Mouse (Mus musculus): ENCODE results near the gene Stat5a.

The Stat5a gene

DNA sequence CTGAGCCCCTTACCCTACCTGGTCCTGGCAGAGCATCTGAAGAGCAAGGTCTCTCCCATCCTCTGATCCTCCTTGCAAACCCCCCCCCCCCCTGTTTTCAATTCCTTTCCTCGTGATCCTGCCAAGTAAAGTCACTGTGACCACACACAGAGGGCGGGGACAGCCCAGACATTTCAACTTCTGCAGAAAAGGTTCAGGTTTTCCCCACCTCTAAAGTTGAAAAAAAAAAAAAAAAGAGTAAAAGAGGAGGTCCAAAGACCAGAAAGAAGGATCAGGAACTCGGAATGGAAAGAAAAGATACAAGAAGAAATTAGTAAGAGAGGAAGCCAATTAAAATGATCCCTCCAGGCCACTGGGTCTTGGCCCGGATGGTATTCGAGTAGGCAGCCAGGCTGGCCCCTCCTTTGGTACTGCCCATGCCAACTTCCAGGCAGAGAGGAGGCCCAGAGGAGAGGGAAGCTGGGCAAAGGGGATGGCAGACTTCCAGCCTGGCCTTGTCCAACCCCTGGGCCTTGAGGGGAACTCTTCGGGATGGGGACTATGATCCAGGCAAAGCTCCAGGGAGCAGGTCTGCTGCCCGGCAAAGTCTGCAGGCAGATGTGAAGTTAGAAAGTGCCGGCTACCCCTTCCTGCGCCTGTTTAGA, at the start of gene Stat5a:
TSS of gene Stat5a (plus strand) at position 417 of the 644 bp plus-strand sequence.
- DNase-seq (ENCODE audit: low spot score in 2 of 2), result peak in 1 of 2 experiments; percentile 63

GRCm38 (mm10) chr11:100810516-100810915, 48.6 kb upstream of the Stat5a start:
- DNase-seq (ENCODE audit: low spot score in 2 of 2), result no peak

DNA sequence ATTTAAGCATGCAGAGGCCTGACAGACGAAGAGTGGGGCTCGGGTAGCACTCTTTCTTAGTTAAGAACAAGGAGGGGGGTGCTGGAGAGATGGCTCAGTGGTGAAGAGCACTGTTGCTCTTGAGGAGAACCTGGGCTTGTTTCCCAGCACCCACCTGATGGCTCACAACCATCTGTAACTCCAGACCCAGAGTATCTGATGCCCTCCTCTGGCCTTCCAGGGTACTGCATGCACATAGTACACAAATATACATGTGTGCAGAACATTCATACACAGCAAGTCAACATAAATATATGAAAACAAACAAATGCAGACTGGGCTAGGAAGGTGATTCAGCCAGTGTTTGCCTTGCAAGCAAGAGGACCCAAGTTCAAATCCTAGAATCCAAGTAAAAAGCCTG, 48.0 kb upstream of the Stat5a start:
- DNase-seq (ENCODE audit: low spot score in 2 of 2), result no peak

DNA sequence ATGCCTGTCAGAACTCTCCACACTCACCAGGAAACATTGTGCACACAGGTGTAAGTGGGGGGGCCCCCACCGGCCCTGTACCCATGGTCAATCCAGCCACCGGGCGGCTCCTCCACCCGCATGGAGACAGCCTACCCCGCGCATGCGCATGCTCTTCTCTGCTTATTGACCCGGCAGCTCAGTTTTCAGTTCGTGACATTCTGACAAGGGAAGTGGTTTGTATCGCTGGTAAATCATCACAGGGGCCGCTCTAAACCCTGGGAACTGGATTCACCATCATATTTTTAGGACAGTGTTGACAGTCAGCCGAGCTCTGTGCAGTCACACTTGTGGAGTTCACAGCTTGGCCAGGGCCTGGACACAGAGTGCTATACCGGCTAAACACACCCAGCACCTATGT, 44.7 kb upstream of the Stat5a start:
- DNase-seq (ENCODE audit: low spot score in 2 of 2), result no peak

GRCm38 (mm10) chr11:100816342-100816741, 42.8 kb upstream of the Stat5a start:
- peak in 1 of 2 experiments; percentile 6 for DNase-seq (ENCODE audit: low spot score in 2 of 2)

DNA sequence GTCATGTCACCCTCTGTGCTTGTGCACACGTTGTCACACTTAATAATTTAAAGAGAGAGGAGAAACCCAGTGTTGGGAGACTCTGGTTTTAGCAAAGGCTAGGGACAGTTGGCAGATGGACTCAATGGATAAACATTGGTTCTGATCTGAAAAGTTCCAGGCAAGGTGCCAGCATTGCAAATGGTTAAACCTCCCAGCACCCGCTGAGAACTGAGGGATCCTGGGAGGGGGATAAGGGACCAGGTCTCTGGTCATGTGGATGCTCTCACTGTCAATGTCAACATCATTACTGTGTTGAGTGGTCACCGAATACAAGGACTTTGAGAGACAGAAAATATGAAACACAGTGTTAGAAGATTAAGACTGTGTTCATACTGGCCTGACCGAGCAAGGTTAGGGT, 42.4 kb upstream of the Stat5a start:
- DNase-seq (ENCODE audit: low spot score in 2 of 2), result no peak

DNA sequence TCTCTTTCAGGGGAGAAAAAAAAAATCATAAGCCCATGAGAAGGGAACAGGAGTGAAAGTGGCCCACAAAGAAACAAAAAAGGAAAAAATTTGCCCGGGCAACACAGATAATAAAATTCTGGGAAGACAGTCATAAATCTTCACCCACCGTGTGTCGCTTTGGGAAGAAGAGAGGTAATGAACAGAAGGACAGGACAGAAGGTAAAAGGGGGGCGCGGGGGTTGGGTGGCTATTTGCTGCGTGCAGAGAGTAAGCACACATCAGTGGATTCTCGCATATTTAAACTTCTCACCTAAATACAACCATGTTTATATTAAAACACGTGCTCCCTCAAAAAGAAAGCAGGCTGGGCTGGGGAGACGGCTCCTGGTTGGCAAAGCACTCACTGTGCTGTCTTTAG, 41.8 kb upstream of the Stat5a start:
- DNase-seq (ENCODE audit: low spot score in 2 of 2), result peak in 1 of 2 experiments; percentile 21

DNA sequence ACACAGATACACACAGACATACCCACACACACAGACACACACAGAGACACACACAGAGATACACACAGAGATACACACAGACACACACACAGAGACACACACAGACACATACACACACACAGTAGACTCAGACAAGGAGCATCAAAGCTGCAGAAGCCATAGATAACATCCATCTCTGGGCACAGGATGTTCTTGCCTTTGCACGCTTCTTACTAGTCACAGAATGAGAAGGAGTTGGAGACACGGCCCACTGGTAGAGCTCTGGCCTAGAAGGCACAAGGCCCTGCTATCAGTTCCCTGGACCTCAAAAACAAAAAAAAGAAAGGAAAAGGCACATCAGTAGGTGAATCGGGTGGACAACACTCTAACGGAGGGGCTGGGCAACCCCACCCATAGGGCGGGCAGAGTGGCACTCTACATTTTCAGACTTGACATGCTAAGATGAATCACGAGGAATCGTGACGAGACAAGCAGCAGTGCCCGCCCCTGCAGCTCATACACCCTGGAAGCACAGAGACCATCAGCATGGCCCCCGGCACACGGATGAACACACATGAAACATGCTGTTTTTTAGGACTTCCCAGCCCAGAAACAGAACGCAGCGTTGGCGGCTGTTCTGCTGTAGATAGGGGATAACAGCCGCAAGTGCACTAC, 40.7 kb upstream of the Stat5a start:
- DNase-seq (ENCODE audit: low spot score in 2 of 2), result no peak

GRCm38 (mm10) chr11:100819048-100819447, 40.1 kb upstream of the Stat5a start:
- DNase-seq (ENCODE audit: low spot score in 2 of 2), result no peak

- DNase-seq (ENCODE audit: low spot score in 2 of 2), result no peak
These were observed 39.5 kb upstream of the Stat5a start for GRCm38 (mm10) chr11:100819626-100820025.

GRCm38 (mm10) chr11:100820047-100820446, 39.1 kb upstream of the Stat5a start:
- DNase-seq (ENCODE audit: low spot score in 2 of 2), result no peak

DNA sequence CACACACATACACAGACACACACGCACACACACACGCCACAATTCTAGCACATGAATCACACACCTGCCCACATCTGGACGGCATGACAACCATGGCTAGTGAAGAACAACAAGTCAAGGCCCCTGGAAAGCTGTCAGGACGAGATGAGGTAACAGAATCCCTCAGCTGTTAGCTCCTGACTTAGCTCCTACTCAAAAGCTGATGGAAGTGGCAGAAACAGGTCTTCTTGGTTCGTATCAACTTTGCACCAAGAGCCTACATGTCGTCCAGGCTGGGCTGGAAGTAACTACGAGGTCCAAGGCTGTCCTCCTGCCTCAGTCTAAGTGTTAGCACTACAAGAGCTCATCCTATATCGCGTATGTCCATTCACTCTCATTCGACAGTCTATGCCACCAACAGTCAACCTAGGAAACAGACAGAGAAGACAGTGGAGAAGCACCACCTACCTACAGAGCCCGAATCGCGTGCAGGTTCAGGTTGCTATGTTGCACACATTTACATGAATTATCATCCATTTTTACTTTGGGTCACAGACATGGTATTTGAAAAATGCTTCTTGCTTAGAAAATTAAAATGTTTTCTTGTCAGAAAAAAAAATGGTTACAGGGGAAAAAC, 37.4 kb upstream of the Stat5a start:
- DNase-seq (ENCODE audit: low spot score in 2 of 2), result no peak

GRCm38 (mm10) chr11:100822365-100822764, 36.8 kb upstream of the Stat5a start:
- peak in 1 of 2 experiments; percentile 6 for DNase-seq (ENCODE audit: low spot score in 2 of 2)

- DNase-seq (ENCODE audit: low spot score in 2 of 2), result no peak
These were observed 35.4 kb upstream of the Stat5a start for GRCm38 (mm10) chr11:100823543-100824313.

- DNase-seq (ENCODE audit: low spot score in 2 of 2), result no peak
These were observed 34.7 kb upstream of the Stat5a start for GRCm38 (mm10) chr11:100824496-100824895.

DNA sequence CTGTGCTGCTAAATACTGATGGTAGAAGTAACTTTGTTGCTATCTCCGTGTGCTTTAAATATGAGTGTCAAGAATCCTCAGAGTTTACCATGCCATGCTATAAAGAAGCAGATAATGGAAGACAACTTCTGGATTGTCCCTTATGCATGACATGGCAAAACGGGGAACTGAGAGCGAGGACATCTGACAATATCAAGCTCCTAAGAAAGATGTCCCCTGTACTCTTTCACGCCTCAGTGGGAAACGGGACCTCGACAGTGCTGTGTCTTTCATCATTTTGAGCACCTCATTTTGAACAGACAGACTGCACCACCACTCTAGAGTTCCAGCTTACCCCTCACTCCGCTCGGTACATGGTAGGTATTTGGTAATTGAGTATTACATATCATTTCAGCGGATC, 33.7 kb upstream of the Stat5a start:
- no peak for DNase-seq (ENCODE audit: low spot score in 2 of 2)

- no peak for DNase-seq (ENCODE audit: low spot score in 2 of 2)
These were observed 32.8 kb upstream of the Stat5a start for GRCm38 (mm10) chr11:100826161-100826866.

DNA sequence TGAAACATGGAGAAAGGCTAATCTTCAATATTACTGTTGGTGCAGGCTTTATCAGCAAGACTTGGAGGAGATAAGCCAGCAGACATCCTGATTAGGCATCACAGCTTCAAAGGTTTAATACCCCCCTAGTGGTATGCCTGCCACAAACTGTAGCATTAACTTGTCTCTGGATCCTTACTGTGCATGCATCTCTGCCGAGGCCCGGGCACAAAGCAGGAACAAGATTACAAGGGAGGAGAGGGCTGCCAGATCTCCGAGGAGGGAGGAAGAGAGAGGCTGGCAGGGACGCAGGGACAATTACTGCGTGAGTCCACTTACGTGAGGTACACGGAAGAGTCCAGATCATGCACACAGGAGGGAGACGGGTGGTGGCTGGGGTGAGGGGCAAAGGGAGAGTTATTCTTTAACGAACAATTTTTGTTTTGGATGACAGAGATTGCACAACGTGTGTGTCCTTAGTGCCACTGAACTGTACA, 30.4 kb upstream of the Stat5a start:
- no peak for DNase-seq (ENCODE audit: low spot score in 2 of 2)

- no peak for DNase-seq (ENCODE audit: low spot score in 2 of 2)
These were observed 29.5 kb upstream of the Stat5a start for GRCm38 (mm10) chr11:100829691-100830090.

- DNase-seq (ENCODE audit: low spot score in 2 of 2), result no peak
These were observed 27.8 kb upstream of the Stat5a start for GRCm38 (mm10) chr11:100831396-100831795.

DNA sequence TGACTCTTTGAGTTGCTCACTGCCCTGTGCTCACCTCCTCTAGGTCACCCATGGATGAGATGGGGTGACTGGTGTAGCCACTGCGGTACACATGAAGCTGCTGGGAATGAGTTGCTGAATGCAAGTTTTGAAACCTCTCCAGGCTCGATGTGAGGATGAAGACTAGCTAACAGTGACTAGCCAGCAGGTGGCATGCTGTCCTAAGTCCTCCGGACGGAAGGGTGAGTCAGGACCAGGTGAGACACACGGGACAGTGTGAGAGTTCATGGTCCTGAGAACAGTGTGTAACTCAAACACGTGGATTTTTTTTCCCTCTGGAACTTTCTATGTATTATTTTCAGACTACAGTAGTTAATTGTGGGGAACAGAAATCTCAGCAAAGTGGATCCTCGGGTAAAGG, 25.7 kb upstream of the Stat5a start:
- no peak for DNase-seq (ENCODE audit: low spot score in 2 of 2)

All from cerebellum, postnatal 4 days (tissue).